In the genomic region with DNA sequence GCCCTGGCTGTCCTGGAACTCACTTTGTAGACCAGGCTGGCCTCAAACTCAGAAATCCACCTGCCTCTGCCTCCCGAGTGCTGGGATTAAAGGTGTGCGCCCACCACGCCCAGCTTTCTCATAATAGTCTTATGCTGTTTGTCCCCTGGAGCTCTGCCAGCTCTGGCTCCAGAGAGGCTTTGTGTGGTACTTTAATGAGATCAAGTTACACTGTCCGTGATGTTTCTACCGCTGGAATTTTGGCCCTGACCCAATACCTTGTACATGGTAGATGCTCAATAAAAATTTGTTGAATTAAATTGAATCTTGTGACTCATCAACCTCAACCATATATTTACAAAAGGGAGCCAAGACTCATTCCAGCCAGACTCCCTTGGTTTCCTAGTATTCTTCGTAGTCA, we compare ENCODE assay signal across 22 mouse cellular contexts. TPM values are rescaled to one million over a fixed set of nuclear protein-coding genes. Genes with fewer than 3 reads are reported as not detected.
DNase-seq lines count a peak whose midpoint lies in the region; ATAC-seq and TF ChIP-seq lines count a peak whose summit lies in the region.
"Had no signal": no experiment of that assay in that cellular context is flagged by ENCODE, and none has a peak within 500 bp of the region (broad histone marks: within the 10 kb centered on the region; RNA-seq: fewer than 3 reads in every experiment).

No protein-coding gene starts in this region.

- no peak overlapping the region for H3K27ac ChIP-seq in lung, embryonic 14.5 days (ENCODE audit: low read depth)
- peak overlapping the region; percentile 65; the same call in 1 of the 2 replicates for H3K27ac ChIP-seq in embryonic fibroblast, embryonic 13.5 days (ENCODE audit: insufficient read depth, low read length)
- no peak overlapping the region for H3K27ac ChIP-seq in forebrain, embryonic 16.5 days (ENCODE audit: low read length)
- H3K27ac ChIP-seq: heart, adult 2 months; heart, embryonic 15.5 days; hindbrain, embryonic 10.5 days; hindbrain, postnatal 0 days; macrophage; midbrain, embryonic 10.5 days had no signal

- H3K4me1 ChIP-seq in lung, embryonic 14.5 days (ENCODE audit: insufficient read depth) = peaks cover 8% of the 10 kb centered on the region
- peaks cover 5% of the 10 kb centered on the region; the same call in 1 of the 2 replicates for H3K4me1 ChIP-seq in lung, adult 2 months (ENCODE audit: control insufficient read depth, insufficient read depth, low read length)
- H3K4me1 ChIP-seq in embryonic fibroblast, embryonic 13.5 days (ENCODE audit: control insufficient read depth, insufficient read depth, low read length) = peaks cover 13% of the 10 kb centered on the region
- H3K4me1 ChIP-seq in forebrain, embryonic 16.5 days (replicated peaks; ENCODE audit: control insufficient read depth, insufficient read depth, low read length) = no peaks in the 10 kb centered on the region
- H3K4me1 ChIP-seq: hindbrain, embryonic 10.5 days had no signal

- H3K4me2 ChIP-seq in lung, embryonic 14.5 days = no peak overlapping the region
- H3K4me2 ChIP-seq in forebrain, embryonic 16.5 days (ENCODE audit: low read length) = no peak overlapping the region
- H3K4me2 ChIP-seq: heart, embryonic 15.5 days had no signal

- 56% methylated on average over 6 of the region's 6 CpGs for WGBS in lung, embryonic 14.5 days
- 52% methylated on average over 6 of the region's 6 CpGs for WGBS in lung, adult 2 months
- WGBS in forebrain, embryonic 16.5 days = 72% methylated on average over 6 of the region's 6 CpGs

- peaks cover 6% of the 10 kb centered on the region for H3K9me3 ChIP-seq in lung, embryonic 14.5 days (ENCODE audit: low read depth, low read length)
- peaks cover 4% of the 10 kb centered on the region for H3K9me3 ChIP-seq in forebrain, embryonic 16.5 days (ENCODE audit: control insufficient read depth, low read length)

- no peak for TF ChIP-seq CTCF in lung, embryonic 14.5 days (IDR thresholded peaks at IDR 0.05; ENCODE audit: low read depth)
- no peak for TF ChIP-seq CTCF in lung, adult 2 months (IDR thresholded peaks at IDR 0.05; ENCODE audit: insufficient read depth, low read length)
- TF ChIP-seq CTCF in embryonic fibroblast, embryonic 13.5 days (IDR thresholded peaks at IDR 0.05; ENCODE audit: borderline replicate concordance, insufficient read depth, low read length) = no peak

- H3K36me3 ChIP-seq in lung, embryonic 14.5 days (ENCODE audit: insufficient read depth) = no peaks in the 10 kb centered on the region
- no peaks in the 10 kb centered on the region for H3K36me3 ChIP-seq in forebrain, embryonic 16.5 days (ENCODE audit: control insufficient read depth, insufficient read depth)
- H3K36me3 ChIP-seq: heart, embryonic 15.5 days; hindbrain, embryonic 10.5 days; midbrain, embryonic 10.5 days had no signal

- DNase-seq in lung, embryonic 14.5 days = peak; percentile 60
- no peak for DNase-seq in lung, adult 2 months
- peak; percentile 15 for DNase-seq in 416B (ENCODE audit: low read depth)
- DNase-seq in kidney, postnatal 10 days = peak; percentile 65
- no peak for DNase-seq in gastrocnemius, adult 8-10 months (ENCODE audit: low spot score in 2 of 2)
- no peak for DNase-seq in layer of hippocampus, adult 8-10 months (ENCODE audit: low spot score in 2 of 2)
- DNase-seq: cerebellum, adult 9-10 months; gastrocnemius, postnatal 25 days; heart, adult 2 months; retina, postnatal 1 day; thymus, postnatal 25 days had no signal

- no peak overlapping the region for H3K4me3 ChIP-seq in lung, embryonic 14.5 days (ENCODE audit: low read depth, low read length)
- H3K4me3 ChIP-seq in lung, adult 2 months (replicated peaks; ENCODE audit: extremely low read depth, low read depth, low read length) = no peak overlapping the region
- H3K4me3 ChIP-seq in embryonic fibroblast, embryonic 13.5 days (ENCODE audit: insufficient read depth, low read length) = no peak overlapping the region
- no peak overlapping the region for H3K4me3 ChIP-seq in forebrain, embryonic 16.5 days (replicated peaks; ENCODE audit: low read length)
- H3K4me3 ChIP-seq: erythroblast, embryonic 14.5 days; heart, adult 2 months; heart, embryonic 15.5 days; hindbrain, embryonic 10.5 days; midbrain, embryonic 10.5 days had no signal

- no peak overlapping the region for H3K9ac ChIP-seq in lung, embryonic 14.5 days
- H3K9ac ChIP-seq in forebrain, embryonic 16.5 days (replicated peaks; ENCODE audit: low read depth, low read length) = no peak overlapping the region
- H3K9ac ChIP-seq: heart, embryonic 15.5 days had no signal

- no peak for TF ChIP-seq POLR2A in lung, adult 2 months (IDR thresholded peaks at IDR 0.05; ENCODE audit: borderline replicate concordance, extremely low read depth, low read depth, low read length)
- no peak for TF ChIP-seq POLR2A in embryonic fibroblast, embryonic 13.5 days (IDR thresholded peaks at IDR 0.05; ENCODE audit: low read depth, low read length)

- ATAC-seq in lung, embryonic 14.5 days (ENCODE audit: insufficient read depth) = no peak
- no peak for ATAC-seq in forebrain, embryonic 16.5 days
- ATAC-seq: CD4-positive, CD25-positive, alpha-beta regulatory T cell, adult 4 months; forebrain, embryonic 14.5 days; hindbrain, postnatal 0 days had no signal

- H3K27me3 ChIP-seq in lung, embryonic 14.5 days (ENCODE audit: insufficient read depth, low read length) = no peaks in the 10 kb centered on the region
- no peaks in the 10 kb centered on the region for H3K27me3 ChIP-seq in forebrain, embryonic 16.5 days (replicated peaks; ENCODE audit: control insufficient read depth, insufficient read depth, low read length)
- H3K27me3 ChIP-seq: heart, embryonic 15.5 days had no signal

RNA-seq across cellular contexts. Expression of gene Adm, which starts 23.6 kb away (rescaled TPM):
- 2.3 and 2.5 TPM in 2 replicates for polyA plus RNA-seq in lung, embryonic 14.5 days (2014; fragmentation: Nextera tagmentation; extraction: Ambion mirVana)
- 9.6 and 11.3 TPM in 2 replicates for polyA plus RNA-seq in lung, adult 2 months (2012; rRNA removed)
- 23.5 and 38.5 TPM in 2 replicates for polyA plus RNA-seq in embryonic fibroblast, embryonic 13.5 days (2011; ENCODE audit: insufficient read length, low read depth, missing spikeins)
- 1 to 10 TPM; 2.0 to 4.2 (median 2.5) TPM for total RNA-seq in gastrocnemius, adult 8-10 months (2022)
- total RNA-seq in layer of hippocampus, adult 8-10 months (2022) = 1 to 10 TPM; 1.7 to 3.1 (median 2.4) TPM
- 3.8 and 6.4 TPM in 2 replicates for polyA plus RNA-seq in forebrain, embryonic 16.5 days (2015; fragmentation: Nextera tagmentation; extraction: Ambion mirVana)
- total RNA-seq: common myeloid progenitor, adult 5-6 weeks had no signal
- polyA plus RNA-seq: CD4-positive, CD25-positive, alpha-beta regulatory T cell, adult 4 months; erythroblast, embryonic 14.5 days had no signal

RNA-seq across cellular contexts. Expression of gene Sbf2, which starts 36.4 kb away (rescaled TPM):
- 43.2 and 45.4 TPM in 2 replicates for polyA plus RNA-seq in lung, embryonic 14.5 days (2014; fragmentation: Nextera tagmentation; extraction: Ambion mirVana)
- 15.1 and 18.0 TPM in 2 replicates for polyA plus RNA-seq in lung, adult 2 months (2012; rRNA removed)
- 55.5 and 66.2 TPM in 2 replicates for polyA plus RNA-seq in embryonic fibroblast, embryonic 13.5 days (2011; ENCODE audit: insufficient read length, low read depth, missing spikeins)
- 10 to 100 TPM in 1 of 4 experiments, 1 to 10 TPM in 3; 6.7 to 10.4 (median 7.9) TPM for total RNA-seq in gastrocnemius, adult 8-10 months (2022)
- total RNA-seq in layer of hippocampus, adult 8-10 months (2022) = 10 to 100 TPM; 60.8 to 88.6 (median 72.1) TPM
- 75.4 and 75.7 TPM in 2 replicates for polyA plus RNA-seq in forebrain, embryonic 16.5 days (2015; fragmentation: Nextera tagmentation; extraction: Ambion mirVana)
- polyA plus RNA-seq: erythroblast, embryonic 14.5 days had no signal

Comparison
In these comparisons a context has a peak if more than half of its experiments do, and no peak if none do; other contexts are left out.
1. DNase-seq: peak in lung, embryonic 14.5 days (single experiment), 416B (single experiment) and kidney, postnatal 10 days (single experiment); none in lung, adult 2 months (single experiment), gastrocnemius, adult 8-10 months (0 of 2) and layer of hippocampus, adult 8-10 months (0 of 2).